Comparison of ENCODE assay signal across 20 mouse cellular contexts in the genomic region with DNA sequence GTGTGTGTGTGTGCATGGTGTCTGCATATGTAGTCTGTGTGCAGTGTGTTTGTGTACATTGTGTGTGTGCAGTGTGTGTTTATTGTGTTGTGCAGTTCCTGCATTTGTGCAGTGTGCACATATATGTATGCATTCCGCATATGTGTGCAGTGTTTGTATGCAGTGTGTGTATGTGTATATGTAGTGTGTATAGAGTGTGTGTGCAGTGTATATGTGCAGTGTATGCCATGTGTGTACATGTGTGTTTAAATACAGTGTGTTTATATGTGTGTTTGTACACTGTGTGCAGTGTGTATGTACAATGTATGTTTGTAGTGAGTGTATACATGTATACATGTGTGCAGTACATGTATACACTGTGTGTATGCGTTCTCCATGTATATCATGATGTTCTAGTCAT.
A peak's percentile ranks its signal among the peaks of the same experiment; 100 is the strongest.
DNase-seq lines count a peak whose midpoint lies in the region; ATAC-seq and TF ChIP-seq lines count a peak whose summit lies in the region.
"Had no signal": no experiment of that assay in that cellular context is flagged by ENCODE, and none has a peak within 500 bp of the region (broad histone marks: within the 10 kb centered on the region; RNA-seq: fewer than 3 reads in every experiment).

No protein-coding gene starts in this region.

- no peaks in the 10 kb centered on the region for H3K36me3 ChIP-seq in embryonic facial prominence, embryonic 12.5 days
- no peaks in the 10 kb centered on the region for H3K36me3 ChIP-seq in embryonic facial prominence, embryonic 10.5 days (replicated peaks)
- no peaks in the 10 kb centered on the region for H3K36me3 ChIP-seq in liver, embryonic 12.5 days
- H3K36me3 ChIP-seq in liver, postnatal 0 days (replicated peaks; ENCODE audit: insufficient read depth, low read length) = no peaks in the 10 kb centered on the region
- H3K36me3 ChIP-seq in midbrain, embryonic 12.5 days = no peaks in the 10 kb centered on the region
- no peaks in the 10 kb centered on the region for H3K36me3 ChIP-seq in midbrain, embryonic 16.5 days (ENCODE audit: control insufficient read depth, insufficient read depth, low read length)
- H3K36me3 ChIP-seq: G1E had no signal

- no peak overlapping the region for H3K9ac ChIP-seq in embryonic facial prominence, embryonic 12.5 days
- H3K9ac ChIP-seq in liver, embryonic 12.5 days = no peak overlapping the region
- H3K9ac ChIP-seq in liver, postnatal 0 days (replicated peaks) = no peak overlapping the region
- H3K9ac ChIP-seq in midbrain, embryonic 12.5 days (replicated peaks) = no peak overlapping the region
- no peak overlapping the region for H3K9ac ChIP-seq in midbrain, embryonic 16.5 days (ENCODE audit: low read depth, low read length)
- H3K9ac ChIP-seq: forebrain, embryonic 13.5 days; forebrain, postnatal 0 days had no signal

- TF ChIP-seq CTCF in liver, postnatal 0 days (IDR thresholded peaks at IDR 0.05; ENCODE audit: low read depth) = no peak

- no peak overlapping the region for H3K27ac ChIP-seq in embryonic facial prominence, embryonic 12.5 days
- no peak overlapping the region for H3K27ac ChIP-seq in embryonic facial prominence, embryonic 10.5 days (replicated peaks)
- H3K27ac ChIP-seq in liver, embryonic 12.5 days = no peak overlapping the region
- H3K27ac ChIP-seq in liver, postnatal 0 days (ENCODE audit: low read depth) = no peak overlapping the region
- H3K27ac ChIP-seq in midbrain, embryonic 12.5 days (replicated peaks) = no peak overlapping the region
- H3K27ac ChIP-seq in midbrain, embryonic 16.5 days (ENCODE audit: low read length) = no peak overlapping the region
- H3K27ac ChIP-seq: forebrain, embryonic 13.5 days; heart, adult 2 months had no signal

- H3K4me1 ChIP-seq in embryonic facial prominence, embryonic 12.5 days = no peaks in the 10 kb centered on the region
- no peaks in the 10 kb centered on the region for H3K4me1 ChIP-seq in embryonic facial prominence, embryonic 10.5 days
- H3K4me1 ChIP-seq in liver, embryonic 12.5 days = no peaks in the 10 kb centered on the region
- H3K4me1 ChIP-seq in liver, postnatal 0 days (ENCODE audit: insufficient read depth) = no peaks in the 10 kb centered on the region
- H3K4me1 ChIP-seq in midbrain, embryonic 12.5 days = no peaks in the 10 kb centered on the region
- no peaks in the 10 kb centered on the region for H3K4me1 ChIP-seq in midbrain, embryonic 16.5 days (ENCODE audit: control insufficient read depth, insufficient read depth, low read length)
- H3K4me1 ChIP-seq: forebrain, embryonic 13.5 days had no signal

- H3K27me3 ChIP-seq in embryonic facial prominence, embryonic 12.5 days = no peaks in the 10 kb centered on the region
- H3K27me3 ChIP-seq in embryonic facial prominence, embryonic 10.5 days (replicated peaks; ENCODE audit: low read depth, poor library complexity, severe bottlenecking) = no peaks in the 10 kb centered on the region
- H3K27me3 ChIP-seq in liver, embryonic 12.5 days (replicated peaks) = no peaks in the 10 kb centered on the region
- H3K27me3 ChIP-seq in liver, postnatal 0 days (ENCODE audit: insufficient read depth, low read length) = no peaks in the 10 kb centered on the region
- H3K27me3 ChIP-seq in midbrain, embryonic 12.5 days = no peaks in the 10 kb centered on the region
- H3K27me3 ChIP-seq in midbrain, embryonic 16.5 days (ENCODE audit: control insufficient read depth, insufficient read depth, low read depth, low read length) = no peaks in the 10 kb centered on the region
- H3K27me3 ChIP-seq: forebrain, embryonic 13.5 days had no signal

- no peak for DNase-seq in embryonic facial prominence, embryonic 10.5 days (ENCODE audit: low spot score)
- DNase-seq in liver, postnatal 0 days = no peak
- no peak for DNase-seq in left cerebral cortex, adult 9 months (ENCODE audit: low spot score in 2 of 2)
- DNase-seq: adrenal gland, adult 8-10 months; adrenal gland, postnatal 36 days; B cell, adult 2 months; cerebellum, adult 8-10 months; cerebellum, postnatal 14 days; embryo, embryonic 11 days; forebrain, postnatal 0 days; gastrocnemius, postnatal 14 days; heart, adult 2 months had no signal

- WGBS in embryonic facial prominence, embryonic 12.5 days = 88% methylated on average over 2 of the region's 2 CpGs
- WGBS in embryonic facial prominence, embryonic 10.5 days = 93% methylated on average over 2 of the region's 2 CpGs
- 71% methylated on average over 2 of the region's 2 CpGs for WGBS in liver, embryonic 12.5 days (ENCODE audit: insufficient replicate concordance)
- WGBS in liver, postnatal 0 days (ENCODE audit: insufficient replicate concordance) = 85% methylated on average over 2 of the region's 2 CpGs
- 91% methylated on average over 2 of the region's 2 CpGs for WGBS in midbrain, embryonic 12.5 days
- WGBS in midbrain, embryonic 16.5 days = 98% methylated on average over 2 of the region's 2 CpGs

- ATAC-seq in embryonic facial prominence, embryonic 12.5 days (ENCODE audit: insufficient number of reproducible peaks, insufficient read depth, low FRiP score, low TSS enrichment) = 0 out of 2 replicates have a peak, but pooled peaks have one; percentile 47
- ATAC-seq in liver, embryonic 12.5 days = peak; percentile 42; the same call in 1 of the 2 replicates
- no peak for ATAC-seq in liver, postnatal 0 days
- 0 out of 2 replicates have a peak, but pooled peaks have one; percentile 45 for ATAC-seq in midbrain, embryonic 12.5 days (ENCODE audit: low FRiP score, low read depth)
- no peak for ATAC-seq in midbrain, embryonic 16.5 days
- ATAC-seq: CD4-positive, CD25-positive, alpha-beta regulatory T cell, adult 4 months; forebrain, embryonic 13.5 days; forebrain, postnatal 0 days had no signal

- no peak overlapping the region for H3K4me2 ChIP-seq in embryonic facial prominence, embryonic 12.5 days (replicated peaks)
- H3K4me2 ChIP-seq in liver, embryonic 12.5 days = no peak overlapping the region
- no peak overlapping the region for H3K4me2 ChIP-seq in liver, postnatal 0 days (ENCODE audit: low read depth, low read length)
- H3K4me2 ChIP-seq in midbrain, embryonic 12.5 days (replicated peaks) = no peak overlapping the region
- no peak overlapping the region for H3K4me2 ChIP-seq in midbrain, embryonic 16.5 days (ENCODE audit: low read length)
- H3K4me2 ChIP-seq: forebrain, embryonic 13.5 days; heart, embryonic 11.5 days had no signal

- no peak for TF ChIP-seq EP300 in liver, postnatal 0 days (IDR thresholded peaks at IDR 0.05; ENCODE audit: low read depth)

- no peak overlapping the region for H3K4me3 ChIP-seq in embryonic facial prominence, embryonic 12.5 days
- no peak overlapping the region for H3K4me3 ChIP-seq in embryonic facial prominence, embryonic 10.5 days
- no peak overlapping the region for H3K4me3 ChIP-seq in liver, embryonic 12.5 days
- no peak overlapping the region for H3K4me3 ChIP-seq in liver, postnatal 0 days (ENCODE audit: low read depth, low read length)
- no peak overlapping the region for H3K4me3 ChIP-seq in midbrain, embryonic 12.5 days
- H3K4me3 ChIP-seq in midbrain, embryonic 16.5 days (ENCODE audit: low read depth, low read length) = no peak overlapping the region
- H3K4me3 ChIP-seq: forebrain, embryonic 13.5 days; heart, adult 2 months had no signal

- H3K9me3 ChIP-seq in embryonic facial prominence, embryonic 12.5 days = no peaks in the 10 kb centered on the region
- H3K9me3 ChIP-seq in embryonic facial prominence, embryonic 10.5 days = no peaks in the 10 kb centered on the region
- no peaks in the 10 kb centered on the region for H3K9me3 ChIP-seq in liver, embryonic 12.5 days (replicated peaks)
- no peaks in the 10 kb centered on the region for H3K9me3 ChIP-seq in liver, postnatal 0 days (ENCODE audit: low read length)
- no peaks in the 10 kb centered on the region for H3K9me3 ChIP-seq in midbrain, embryonic 12.5 days
- H3K9me3 ChIP-seq in midbrain, embryonic 16.5 days (replicated peaks; ENCODE audit: control insufficient read depth, low read length, poor library complexity, severe bottlenecking) = no peaks in the 10 kb centered on the region
- H3K9me3 ChIP-seq: forebrain, embryonic 13.5 days had no signal

Comparison
In these comparisons a context has a peak if more than half of its experiments do, and no peak if none do; other contexts are left out.
1. ATAC-seq: peak in embryonic facial prominence, embryonic 12.5 days (single experiment), liver, embryonic 12.5 days (single experiment) and midbrain, embryonic 12.5 days (single experiment); none in liver, postnatal 0 days (single experiment) and midbrain, embryonic 16.5 days (single experiment).